In genomic region chr8:115046496-115046895, GRCm38 (mm10) we compare ENCODE assay signal across 14 mouse cellular contexts.
A peak's percentile ranks its signal among the peaks of the same experiment; 100 is the strongest.
DNase-seq lines count a peak whose midpoint lies in the region; ATAC-seq lines count a peak whose summit lies in the region.
"Had no signal": no experiment of that assay in that cellular context is flagged by ENCODE, and none has a peak within 500 bp of the region (broad histone marks: within the 10 kb centered on the region; RNA-seq: fewer than 3 reads in every experiment).

No protein-coding gene starts in this region.

- peaks cover 13% of the 10 kb centered on the region for H3K4me1 ChIP-seq in kidney, embryonic 15.5 days
- H3K4me1 ChIP-seq in liver, embryonic 13.5 days (replicated peaks): no peaks in the 10 kb centered on the region

- H3K36me3 ChIP-seq in kidney, embryonic 15.5 days: no peaks in the 10 kb centered on the region
- no peaks in the 10 kb centered on the region for H3K36me3 ChIP-seq in liver, embryonic 13.5 days
- H3K36me3 ChIP-seq: heart, embryonic 13.5 days; limb, embryonic 12.5 days; midbrain, embryonic 10.5 days; neural tube, embryonic 12.5 days had no signal

- no peak overlapping the region for H3K4me2 ChIP-seq in kidney, embryonic 15.5 days
- H3K4me2 ChIP-seq in liver, embryonic 13.5 days: no peak overlapping the region
- H3K4me2 ChIP-seq: heart, embryonic 13.5 days; limb, embryonic 12.5 days; neural tube, embryonic 12.5 days had no signal

- H3K27me3 ChIP-seq in kidney, embryonic 15.5 days: peaks cover 6% of the 10 kb centered on the region; the same call in 1 of the 2 replicates
- no peaks in the 10 kb centered on the region for H3K27me3 ChIP-seq in liver, embryonic 13.5 days
- H3K27me3 ChIP-seq: heart, embryonic 13.5 days; limb, embryonic 12.5 days; neural tube, embryonic 12.5 days had no signal

- no peaks in the 10 kb centered on the region for H3K9me3 ChIP-seq in kidney, embryonic 15.5 days (replicated peaks)
- H3K9me3 ChIP-seq in liver, embryonic 13.5 days (replicated peaks): no peaks in the 10 kb centered on the region
- H3K9me3 ChIP-seq: heart, embryonic 13.5 days; limb, embryonic 12.5 days; midbrain, embryonic 10.5 days; neural tube, embryonic 12.5 days had no signal

- no peak for ATAC-seq in kidney, embryonic 15.5 days (replicated peaks; ENCODE audit: low FRiP score)
- peak; percentile 47 for ATAC-seq in liver, embryonic 13.5 days (ENCODE audit: low read depth)
- ATAC-seq: hindbrain, postnatal 0 days had no signal

- no peak overlapping the region for H3K27ac ChIP-seq in kidney, embryonic 15.5 days
- no peak overlapping the region for H3K27ac ChIP-seq in liver, embryonic 13.5 days
- H3K27ac ChIP-seq: heart, embryonic 13.5 days; hindbrain, postnatal 0 days; limb, embryonic 12.5 days; midbrain, embryonic 10.5 days; neural tube, embryonic 12.5 days had no signal

- WGBS in kidney, embryonic 15.5 days: 46% methylated on average over 4 of the region's 4 CpGs
- WGBS in liver, embryonic 13.5 days (ENCODE audit: insufficient replicate concordance): 46% methylated on average over 4 of the region's 4 CpGs

- no peak overlapping the region for H3K4me3 ChIP-seq in kidney, embryonic 15.5 days (replicated peaks)
- no peak overlapping the region for H3K4me3 ChIP-seq in liver, embryonic 13.5 days (replicated peaks)
- H3K4me3 ChIP-seq: heart, embryonic 13.5 days; limb, embryonic 12.5 days; midbrain, embryonic 10.5 days; neural tube, embryonic 12.5 days had no signal

- no peak overlapping the region for H3K9ac ChIP-seq in kidney, embryonic 15.5 days
- no peak overlapping the region for H3K9ac ChIP-seq in liver, embryonic 13.5 days
- H3K9ac ChIP-seq: heart, embryonic 13.5 days; limb, embryonic 12.5 days; neural tube, embryonic 12.5 days had no signal

- DNase-seq in adrenal gland, adult 2 months: peak; percentile 47
- no peak for DNase-seq in adrenal gland, adult 8-10 months
- DNase-seq in kidney, postnatal 4 days: peak; percentile 11 to 14
- DNase-seq in adipocyte (ENCODE audit: low spot score): peak; percentile 3
- no peak for DNase-seq in liver, embryonic 13.5 days
- DNase-seq in right cerebral cortex, postnatal 25 days: no peak
- no peak for DNase-seq in cerebellum, adult 11-12 months
- DNase-seq: cerebellum, postnatal 36 days had no signal

Comparison
In these comparisons a context has a peak if more than half of its experiments do, and no peak if none do; other contexts are left out.
1. DNase-seq: peak in adrenal gland, adult 2 months (single experiment), kidney, postnatal 4 days (2 of 2) and adipocyte (single experiment); none in adrenal gland, adult 8-10 months (single experiment), liver, embryonic 13.5 days (single experiment), right cerebral cortex, postnatal 25 days (single experiment) and cerebellum, adult 11-12 months (single experiment).